Mouse (Mus musculus) spleen, adult 2 months (tissue): ENCODE data around the gene Kazn.

Experiments used
- CTCF ChIP-seq: fragments of 200-500 bp; IDR thresholded peaks from 2 replicates; pipeline ENCODE4 v1.5.1; 2011; ENCODE audit warnings: mild to moderate bottlenecking, inconsistent platforms; ENCODE audit not compliant: insufficient read depth, insufficient read length, insufficient replicate concordance; ENCODE audit errors: extremely low read depth
- POLR2A ChIP-seq: fragments of 200-500 bp; IDR thresholded peaks from 2 replicates; pipeline ENCODE4 v1.6.1; 2011; ENCODE audit warnings: low read depth, low read length, inconsistent platforms

- TF ChIP-seq CTCF: peak; percentile 76; the same call in 1 of the 2 replicates
- TF ChIP-seq POLR2A: no peak
These were observed 9.2 kb upstream of the Kazn start for GRCm38 (mm10) chr4:142248426-142248825.
